Mouse (Mus musculus): ENCODE results near the gene Blmh.

- no peak for TF ChIP-seq CTCF (IDR thresholded peaks at IDR 0.05; ENCODE audit: low read depth)
- no peak for TF ChIP-seq EP300 (optimal IDR thresholded peaks at IDR 0.05)
Observed at GRCm38 (mm10) chr11:76879816-76880215, 44.8 kb upstream of the Blmh start.
